Mouse (Mus musculus): ENCODE measurements around the gene Nubpl. TPM values are rescaled to one million over a fixed set of nuclear protein-coding genes. Genes with fewer than 3 reads are reported as not detected.
"Not testable (repeated sequence)": the region's sequence is repeated elsewhere in the genome, so short reads cannot be mapped to it uniquely, and the experiment has no call there.

The Nubpl gene
- total RNA-seq (2014; rRNA removed) = 3.6 and 7.8 TPM in 2 replicates
- polyA plus RNA-seq (2015; fragmentation: Nextera tagmentation; extraction: Ambion mirVana) = 6.2 and 6.9 TPM in 2 replicates

DNA sequence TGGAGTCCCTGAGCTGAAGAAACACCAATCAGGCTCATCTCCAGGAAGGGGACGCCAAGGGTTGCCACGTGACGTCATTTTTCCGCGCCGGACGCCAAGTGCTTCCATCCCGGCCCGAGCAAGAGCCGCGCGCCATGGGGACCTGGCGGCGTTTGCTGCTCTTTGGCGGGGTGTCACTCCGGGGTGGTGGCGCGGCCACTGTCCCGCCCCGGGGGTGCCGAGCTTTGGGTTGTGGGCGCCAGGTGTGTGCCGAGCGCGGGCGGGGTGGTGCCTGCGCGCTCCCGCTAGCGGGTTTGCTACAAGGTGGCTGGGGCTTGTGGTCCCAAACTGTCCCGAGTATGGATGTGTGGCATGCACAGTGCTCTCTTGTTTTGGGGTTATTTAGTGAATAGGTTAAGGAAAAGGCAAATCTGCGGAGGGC lies at the start of gene Nubpl:
Gene Nubpl, plus strand, starts transcription at position 88 of the 421 bp plus-strand sequence.
- Histone ChIP-seq H3K4me1 (ENCODE audit: insufficient read depth, low read length) (no peaks in the 10 kb centered on the region), H3K36me3 (ENCODE audit: insufficient read depth, low read length) (no peaks in the 10 kb centered on the region), H3K9me3 (ENCODE audit: low read length) (no peaks in the 10 kb centered on the region), H3K4me2 (ENCODE audit: low read depth, low read length, poor library complexity, severe bottlenecking) (peak within 1 kb of the TSS; percentile 51), H3K4me3 (ENCODE audit: low read depth, low read length) (peak within 1 kb of the TSS; percentile 60), H3K27me3 (ENCODE audit: insufficient read depth, low read length) (no peaks in the 10 kb centered on the region), H3K9ac (replicated peaks; ENCODE audit: low read length, poor library complexity, severe bottlenecking) (peak within 1 kb of the TSS; percentile 80), H3K27ac (ENCODE audit: low read depth, low read length) (peak within 1 kb of the TSS; percentile 55; the same call in 1 of the 2 replicates)
- WGBS = under 1% methylated on average over 32 of the region's 32 CpGs
- DNase-seq (ENCODE audit: low spot score) = peak; percentile 96
- no peak for TF ChIP-seq CTCF (IDR thresholded peaks at IDR 0.05)
- ATAC-seq (ENCODE audit: low FRiP score) = peak; percentile 97

DNA sequence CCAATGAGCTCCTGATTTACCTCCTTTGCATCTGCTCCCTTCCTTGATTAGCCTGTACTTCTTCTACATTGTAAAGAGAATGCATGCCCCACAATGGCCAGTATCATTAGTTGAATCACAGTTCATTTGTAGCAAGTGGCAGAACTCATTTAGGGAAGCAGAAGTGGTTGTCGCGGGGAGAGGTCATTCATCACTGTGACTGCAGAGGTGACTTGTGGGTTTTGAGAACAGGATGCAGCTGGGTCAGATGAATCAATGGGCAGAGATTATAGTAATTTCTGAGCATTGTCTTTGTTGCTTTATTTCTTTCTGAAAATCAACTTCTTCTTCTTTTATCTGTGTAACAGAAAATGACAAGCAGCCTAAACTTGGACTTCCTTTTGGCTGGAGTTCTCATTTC lies 48.2 kb upstream of the Nubpl start:
- H3K9ac ChIP-seq (replicated peaks; ENCODE audit: low read length, poor library complexity, severe bottlenecking) = no peak overlapping the region
- H3K4me2 ChIP-seq (ENCODE audit: low read depth, low read length, poor library complexity, severe bottlenecking) = no peak overlapping the region
- no peak for TF ChIP-seq CTCF (IDR thresholded peaks at IDR 0.05)
- no peaks in the 10 kb centered on the region for H3K4me1 ChIP-seq (ENCODE audit: insufficient read depth, low read length)
- 75% methylated on average over 2 of the region's 2 CpGs for WGBS
- ATAC-seq (ENCODE audit: low FRiP score) = no peak
- H3K9me3 ChIP-seq (ENCODE audit: low read length) = no peaks in the 10 kb centered on the region
- H3K27me3 ChIP-seq (ENCODE audit: insufficient read depth, low read length) = no peaks in the 10 kb centered on the region
- H3K36me3 ChIP-seq (ENCODE audit: insufficient read depth, low read length) = no peaks in the 10 kb centered on the region
- no peak for DNase-seq (ENCODE audit: low spot score)
- no peak overlapping the region for H3K4me3 ChIP-seq (ENCODE audit: low read depth, low read length)
- no peak overlapping the region for H3K27ac ChIP-seq (ENCODE audit: low read depth, low read length)

DNA sequence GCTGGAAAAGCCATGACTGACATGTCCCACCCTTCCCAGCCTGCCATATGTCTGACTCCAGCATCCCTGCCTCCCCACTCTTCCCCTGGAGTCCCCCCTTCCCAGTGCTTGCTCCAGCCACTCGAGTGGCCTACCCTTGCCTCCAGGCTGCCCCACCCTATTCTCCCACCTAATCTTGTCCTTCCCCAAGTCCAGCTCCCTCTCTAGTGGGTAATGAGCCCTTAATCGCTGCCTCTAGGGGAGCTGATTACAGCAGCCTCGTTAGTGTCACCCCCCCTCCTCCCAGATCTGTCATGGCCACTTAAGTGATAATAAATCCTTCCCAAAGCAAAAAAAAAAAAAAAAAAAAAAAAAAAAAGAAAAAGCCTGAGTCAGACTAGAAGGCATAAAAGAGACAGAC lies 18.2 kb upstream of the Nubpl start:
- H3K4me2 ChIP-seq (ENCODE audit: low read depth, low read length, poor library complexity, severe bottlenecking); H3K36me3 ChIP-seq (ENCODE audit: insufficient read depth, low read length); H3K27me3 ChIP-seq (ENCODE audit: insufficient read depth, low read length); H3K4me1 ChIP-seq (ENCODE audit: insufficient read depth, low read length); H3K4me3 ChIP-seq (ENCODE audit: low read depth, low read length); H3K9ac ChIP-seq (replicated peaks; ENCODE audit: low read length, poor library complexity, severe bottlenecking); H3K27ac ChIP-seq (ENCODE audit: low read depth, low read length); H3K9me3 ChIP-seq (ENCODE audit: low read length); ATAC-seq (ENCODE audit: low FRiP score); DNase-seq (ENCODE audit: low spot score): not testable (repeated sequence)
- WGBS = 20% methylated on average over 1 of the region's 3 CpGs

DNA sequence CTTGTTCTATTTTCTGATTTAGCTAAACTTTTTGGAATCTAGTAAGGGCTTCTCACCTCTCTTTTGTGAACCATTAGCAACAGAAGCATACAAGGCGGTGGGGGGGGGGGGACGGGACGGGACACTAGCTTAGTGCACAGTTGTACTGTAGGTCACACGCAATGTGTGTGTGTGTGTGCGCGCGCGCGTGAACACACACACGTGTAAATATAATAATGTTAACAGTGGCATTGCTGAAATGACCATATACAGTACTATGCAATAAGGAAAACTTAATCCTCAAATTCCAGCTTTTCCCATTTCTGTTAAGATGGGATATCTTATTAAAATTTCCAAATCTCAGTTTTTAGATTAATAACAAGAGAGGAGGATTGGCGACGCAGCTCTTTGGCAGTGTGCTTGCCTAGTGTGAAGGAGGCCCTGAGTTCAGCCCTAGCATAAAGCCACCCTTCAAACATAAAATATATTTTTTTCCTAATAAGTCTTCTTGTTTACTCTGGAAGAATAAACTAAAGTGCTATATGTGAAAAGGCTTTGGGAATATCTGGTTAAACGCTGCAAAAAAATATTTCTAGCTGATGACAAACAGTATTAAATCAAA lies 388 bp upstream of the Nubpl start:
- whole genome bisulfite sequencing = 71% methylated on average over 13 of the region's 13 CpGs
- peak overlapping the region; percentile 31; the same call in 1 of the 2 replicates for H3K4me2 ChIP-seq (ENCODE audit: low read depth, low read length, poor library complexity, severe bottlenecking)

DNA sequence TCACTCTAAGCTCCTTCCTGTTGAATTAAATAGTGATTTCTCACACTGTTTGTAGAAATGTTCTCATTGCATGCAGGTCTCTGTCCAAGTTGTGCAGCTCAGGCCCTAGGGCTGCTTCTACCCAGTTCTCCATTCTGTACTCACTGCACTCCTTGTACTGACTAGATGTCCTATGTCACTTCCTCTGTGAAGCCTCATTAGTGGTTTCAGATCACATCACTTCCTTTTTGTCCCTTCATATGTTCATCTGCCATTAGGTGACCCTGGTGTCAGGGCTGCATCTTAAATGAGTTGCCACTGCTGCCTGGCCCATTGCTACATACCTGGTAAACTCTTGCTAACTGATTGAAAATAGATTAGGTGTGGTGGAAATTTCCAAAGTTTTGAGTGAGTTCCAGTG lies 22.7 kb downstream of the Nubpl start:
- H3K9ac ChIP-seq (replicated peaks; ENCODE audit: low read length, poor library complexity, severe bottlenecking) = no peak overlapping the region
- H3K9me3 ChIP-seq (ENCODE audit: low read length) = no peaks in the 10 kb centered on the region
- H3K36me3 ChIP-seq (ENCODE audit: insufficient read depth, low read length) = no peaks in the 10 kb centered on the region
- H3K4me1 ChIP-seq (ENCODE audit: insufficient read depth, low read length) = no peaks in the 10 kb centered on the region
- TF ChIP-seq CTCF (IDR thresholded peaks at IDR 0.05) = no peak
- no peak overlapping the region for H3K4me2 ChIP-seq (ENCODE audit: low read depth, low read length, poor library complexity, severe bottlenecking)
- ATAC-seq (ENCODE audit: low FRiP score) (no peak), DNase-seq (ENCODE audit: low spot score) (no peak)
- H3K4me3 ChIP-seq (ENCODE audit: low read depth, low read length) = no peak overlapping the region
- H3K27ac ChIP-seq (ENCODE audit: low read depth, low read length) = no peak overlapping the region
- H3K27me3 ChIP-seq (ENCODE audit: insufficient read depth, low read length) = no peaks in the 10 kb centered on the region

More for the DNA sequence above, 388 bp upstream of the Nubpl start:
- H3K4me3 ChIP-seq (ENCODE audit: low read depth, low read length) = peak overlapping the region; percentile 60
- H3K27me3 ChIP-seq (ENCODE audit: insufficient read depth, low read length) = no peaks in the 10 kb centered on the region
- H3K36me3 ChIP-seq (ENCODE audit: insufficient read depth, low read length) = no peaks in the 10 kb centered on the region
- peak; percentile 65; the same call in 1 of the 2 replicates for ATAC-seq (ENCODE audit: low FRiP score)
- no peak overlapping the region for H3K27ac ChIP-seq (ENCODE audit: low read depth, low read length)
- H3K4me1 ChIP-seq (ENCODE audit: insufficient read depth, low read length) = no peaks in the 10 kb centered on the region
- no peaks in the 10 kb centered on the region for H3K9me3 ChIP-seq (ENCODE audit: low read length)
- no peak for DNase-seq (ENCODE audit: low spot score)
- H3K9ac ChIP-seq (replicated peaks; ENCODE audit: low read length, poor library complexity, severe bottlenecking) = no peak overlapping the region
- no peak for TF ChIP-seq CTCF (IDR thresholded peaks at IDR 0.05)

DNA sequence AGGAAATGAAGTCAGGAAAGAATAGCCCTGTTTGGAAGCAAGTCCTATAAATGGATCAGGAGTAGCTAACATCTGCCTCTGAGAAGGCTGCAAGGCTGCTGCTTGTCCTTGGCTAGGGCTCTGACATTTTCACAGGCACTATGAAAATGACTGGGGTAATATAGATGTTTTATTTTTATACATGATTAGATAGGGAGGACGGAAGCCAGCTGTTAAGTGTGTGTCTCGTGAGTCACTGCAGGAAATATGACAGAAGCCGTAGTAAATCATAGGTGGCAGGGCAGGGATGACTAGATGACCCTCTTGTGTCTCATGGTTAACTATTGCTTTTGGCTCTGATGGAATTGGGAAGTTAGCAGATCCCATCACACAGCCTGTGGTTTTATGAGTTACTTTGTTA lies 28.9 kb downstream of the Nubpl start:
- H3K4me3 ChIP-seq (ENCODE audit: low read depth, low read length) = no peak overlapping the region
- no peak overlapping the region for H3K4me2 ChIP-seq (ENCODE audit: low read depth, low read length, poor library complexity, severe bottlenecking)
- H3K9me3 ChIP-seq (ENCODE audit: low read length) = no peaks in the 10 kb centered on the region
- 86% methylated on average over 3 of the region's 3 CpGs for WGBS
- no peak for ATAC-seq (ENCODE audit: low FRiP score)
- H3K9ac ChIP-seq (replicated peaks; ENCODE audit: low read length, poor library complexity, severe bottlenecking) = no peak overlapping the region
- no peaks in the 10 kb centered on the region for H3K4me1 ChIP-seq (ENCODE audit: insufficient read depth, low read length)
- H3K27ac ChIP-seq (ENCODE audit: low read depth, low read length) = no peak overlapping the region
- no peaks in the 10 kb centered on the region for H3K36me3 ChIP-seq (ENCODE audit: insufficient read depth, low read length)
- DNase-seq (ENCODE audit: low spot score) = no peak
- no peaks in the 10 kb centered on the region for H3K27me3 ChIP-seq (ENCODE audit: insufficient read depth, low read length)
- no peak for TF ChIP-seq CTCF (IDR thresholded peaks at IDR 0.05)
